Mouse (Mus musculus): ENCODE measurements at regions not wholly inside any gene's neighbourhood (a gene's known extent, or its start where the extent isn't known, plus 50 kb on each side); places are given as distances from the start of the nearest gene placed in this dataset.

DNA sequence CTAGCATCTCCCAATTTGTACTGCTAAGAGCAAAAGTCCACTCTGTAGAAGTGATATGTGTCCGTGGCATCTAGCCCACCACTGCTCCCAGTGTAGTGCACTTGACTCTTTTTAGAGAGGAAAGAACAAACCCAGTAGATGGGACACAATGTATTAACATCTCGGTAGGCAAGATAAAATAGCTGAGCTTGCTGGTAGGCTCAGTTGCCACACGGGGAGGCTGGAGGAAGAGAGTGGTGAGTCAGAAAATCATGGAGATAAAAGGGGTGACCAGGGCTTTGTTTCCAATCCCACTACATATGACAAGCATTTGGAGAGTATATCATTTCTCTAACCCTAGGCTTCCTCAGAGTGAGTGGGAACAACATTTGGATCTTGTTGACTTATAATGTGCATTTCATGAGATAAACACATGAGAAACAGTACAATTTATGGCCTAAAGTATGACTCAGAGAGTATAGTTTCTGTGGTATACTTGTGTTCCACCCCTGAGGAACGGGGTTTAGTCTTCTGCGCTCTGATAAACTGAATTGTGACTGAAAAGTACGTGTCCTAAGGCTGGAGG is 235.4 kb downstream of the Fam49a start:
- ATAC-seq (no peak), DNase-seq (ENCODE audit: low spot score) (no peak)
- no peak overlapping the region for H3K4me3 ChIP-seq (ENCODE audit: low read length)
- no peaks in the 10 kb centered on the region for H3K4me1 ChIP-seq (ENCODE audit: insufficient read depth, low read length)
- 75% methylated on average over 6 of the region's 6 CpGs for WGBS
- no peaks in the 10 kb centered on the region for H3K9me3 ChIP-seq (ENCODE audit: low read length)
- H3K4me2 ChIP-seq (ENCODE audit: low read depth, low read length) = no peak overlapping the region
- no peak overlapping the region for H3K27ac ChIP-seq
- TF ChIP-seq CTCF (IDR thresholded peaks at IDR 0.05; ENCODE audit: low read depth) = no peak
- H3K27me3 ChIP-seq (ENCODE audit: insufficient read depth, low read length) = no peaks in the 10 kb centered on the region
- H3K36me3 ChIP-seq (ENCODE audit: insufficient read depth, low read length) = no peaks in the 10 kb centered on the region
- no peak overlapping the region for H3K9ac ChIP-seq (replicated peaks; ENCODE audit: low read length)

DNA sequence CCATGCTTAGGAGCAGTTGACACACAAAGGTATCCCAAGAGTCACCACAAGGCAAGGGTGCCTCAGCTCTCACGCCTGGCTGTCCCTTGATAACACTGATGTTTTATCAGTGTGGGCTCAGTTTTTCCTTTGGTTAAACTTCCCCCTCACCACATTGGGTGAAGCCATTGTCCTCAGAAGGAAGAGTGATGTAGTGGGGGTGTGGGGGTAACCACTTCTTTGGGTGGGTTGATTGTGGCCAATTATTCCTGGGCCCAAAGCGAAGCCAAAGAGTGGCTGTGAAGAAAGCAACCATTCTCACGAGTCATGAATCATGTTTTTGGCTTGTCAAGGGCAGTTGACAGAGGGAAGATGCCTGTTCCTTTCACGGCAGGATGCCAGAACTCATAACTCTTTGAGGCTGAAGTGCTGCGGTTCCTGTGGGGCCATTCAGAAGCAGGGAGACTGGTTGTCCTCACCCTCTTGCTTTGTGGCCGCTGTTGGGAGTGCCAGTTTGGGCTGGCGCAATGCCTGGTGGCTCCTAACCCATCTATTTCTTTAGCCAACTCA is 234.7 kb downstream of the Fam49a start:
- Histone ChIP-seq H3K4me1 (ENCODE audit: insufficient read depth, low read length) (no peaks in the 10 kb centered on the region), H3K27ac (no peak overlapping the region), H3K9ac (replicated peaks; ENCODE audit: low read length) (no peak overlapping the region), H3K9me3 (ENCODE audit: low read length) (no peaks in the 10 kb centered on the region), H3K36me3 (ENCODE audit: insufficient read depth, low read length) (no peaks in the 10 kb centered on the region), H3K4me2 (ENCODE audit: low read depth, low read length) (no peak overlapping the region), H3K4me3 (ENCODE audit: low read length) (no peak overlapping the region), H3K27me3 (ENCODE audit: insufficient read depth, low read length) (no peaks in the 10 kb centered on the region)
- 61% methylated on average over 7 of the region's 7 CpGs for WGBS
- peak; percentile 81 for DNase-seq (ENCODE audit: low spot score)
- peak; percentile 89 for ATAC-seq
- TF ChIP-seq CTCF (IDR thresholded peaks at IDR 0.05; ENCODE audit: low read depth) = no peak

DNA sequence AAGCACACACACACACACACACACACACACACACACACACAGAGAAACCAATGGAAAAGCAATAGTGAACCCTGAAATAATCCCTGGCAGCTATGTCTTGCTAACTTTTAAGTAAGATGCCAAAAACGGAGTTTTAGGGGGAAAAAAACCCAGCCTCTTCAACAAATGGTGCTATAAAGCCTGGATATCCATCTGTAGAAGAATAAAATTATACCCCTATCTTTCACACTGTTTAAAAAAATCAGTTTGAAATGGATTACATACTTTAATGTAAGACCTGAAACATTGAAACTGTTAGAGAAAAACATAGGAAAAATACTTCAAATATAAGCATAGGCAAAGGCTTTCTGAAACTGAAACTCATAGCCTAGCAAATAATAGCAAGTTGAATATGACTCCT is 228.2 kb downstream of the Fam49a start:
- 81% methylated on average over 1 of the region's 1 CpGs for WGBS
- H3K27ac ChIP-seq = no peak overlapping the region
- H3K36me3 ChIP-seq (ENCODE audit: insufficient read depth, low read length) = no peaks in the 10 kb centered on the region
- H3K9me3 ChIP-seq (ENCODE audit: low read length) = no peaks in the 10 kb centered on the region
- ATAC-seq (no peak), DNase-seq (ENCODE audit: low spot score) (no peak)
- no peak overlapping the region for H3K9ac ChIP-seq (replicated peaks; ENCODE audit: low read length)
- H3K4me1 ChIP-seq (ENCODE audit: insufficient read depth, low read length) = no peaks in the 10 kb centered on the region
- no peaks in the 10 kb centered on the region for H3K27me3 ChIP-seq (ENCODE audit: insufficient read depth, low read length)
- H3K4me3 ChIP-seq (ENCODE audit: low read length) = no peak overlapping the region
- H3K4me2 ChIP-seq (ENCODE audit: low read depth, low read length) = no peak overlapping the region
- no peak for TF ChIP-seq CTCF (IDR thresholded peaks at IDR 0.05; ENCODE audit: low read depth)

DNA sequence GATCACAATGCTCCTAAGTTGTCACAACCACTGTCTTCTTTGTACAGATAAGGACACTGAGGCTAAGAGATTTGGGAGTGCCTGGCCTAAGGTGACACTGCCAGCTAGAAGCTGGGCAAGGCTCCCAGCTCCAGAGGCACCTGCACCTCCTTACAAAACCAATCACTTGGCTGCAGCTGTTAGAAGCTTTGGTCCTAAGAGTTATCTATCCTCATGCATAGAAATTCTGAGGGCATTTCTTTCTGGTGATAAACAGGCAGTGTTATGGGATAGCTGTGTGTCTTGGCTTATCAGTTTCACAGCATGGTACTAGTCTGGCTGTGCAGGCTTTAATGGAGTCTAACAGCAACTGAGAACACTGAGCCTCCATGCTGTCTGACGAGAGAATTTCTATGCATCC is 226.2 kb downstream of the Fam49a start:
- Histone ChIP-seq H3K27ac (no peak overlapping the region), H3K4me3 (ENCODE audit: low read length) (no peak overlapping the region), H3K9me3 (ENCODE audit: low read length) (no peaks in the 10 kb centered on the region), H3K36me3 (ENCODE audit: insufficient read depth, low read length) (no peaks in the 10 kb centered on the region), H3K4me2 (ENCODE audit: low read depth, low read length) (no peak overlapping the region), H3K27me3 (ENCODE audit: insufficient read depth, low read length) (no peaks in the 10 kb centered on the region), H3K9ac (replicated peaks; ENCODE audit: low read length) (no peak overlapping the region), H3K4me1 (ENCODE audit: insufficient read depth, low read length) (no peaks in the 10 kb centered on the region)
- WGBS = 71% methylated on average over 1 of the region's 1 CpGs
- ATAC-seq (no peak), DNase-seq (ENCODE audit: low spot score) (no peak)
- TF ChIP-seq CTCF (IDR thresholded peaks at IDR 0.05; ENCODE audit: low read depth) = no peak

DNA sequence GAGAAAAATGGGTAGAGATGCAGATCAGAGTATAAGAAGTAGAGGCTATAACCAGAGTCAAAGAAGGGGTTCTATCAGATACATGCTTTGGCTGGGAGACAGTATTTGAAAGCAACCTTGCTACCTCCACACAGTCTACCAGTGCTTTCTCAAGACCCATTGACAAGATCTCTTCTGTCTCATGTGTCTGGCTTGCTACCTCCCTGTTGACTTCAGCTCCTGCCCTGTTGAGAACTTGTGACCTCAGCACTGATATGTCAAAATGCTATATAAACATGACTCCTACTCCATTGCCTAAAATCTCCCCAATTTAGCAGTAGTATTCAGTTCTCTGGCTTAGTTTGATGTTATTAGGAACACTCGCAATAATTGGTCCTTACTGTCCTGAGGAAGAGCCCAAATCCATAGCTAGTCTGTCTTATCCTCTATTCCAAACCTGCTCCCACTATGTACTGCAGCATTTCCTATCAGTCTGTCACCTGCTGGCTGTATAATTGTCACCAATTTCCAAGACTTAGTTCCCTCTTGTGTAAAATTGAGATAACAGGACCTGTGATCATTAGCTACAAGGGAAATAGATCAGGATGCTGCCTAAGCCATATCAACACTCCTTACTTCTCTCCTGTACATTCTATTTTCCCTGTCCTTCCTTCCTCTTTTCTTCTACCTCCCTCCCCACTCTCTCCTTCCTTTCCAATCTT is 224.9 kb downstream of the Fam49a start:
- Histone ChIP-seq H3K4me2 (ENCODE audit: low read depth, low read length) (no peak overlapping the region), H3K27ac (no peak overlapping the region), H3K4me1 (ENCODE audit: insufficient read depth, low read length) (no peaks in the 10 kb centered on the region), H3K9ac (replicated peaks; ENCODE audit: low read length) (no peak overlapping the region), H3K27me3 (ENCODE audit: insufficient read depth, low read length) (no peaks in the 10 kb centered on the region), H3K36me3 (ENCODE audit: insufficient read depth, low read length) (no peaks in the 10 kb centered on the region), H3K9me3 (ENCODE audit: low read length) (no peaks in the 10 kb centered on the region), H3K4me3 (ENCODE audit: low read length) (no peak overlapping the region)
- whole genome bisulfite sequencing = 92% methylated on average over 1 of the region's 1 CpGs
- ATAC-seq (no peak), DNase-seq (ENCODE audit: low spot score) (no peak)
- no peak for TF ChIP-seq CTCF (IDR thresholded peaks at IDR 0.05; ENCODE audit: low read depth)

DNA sequence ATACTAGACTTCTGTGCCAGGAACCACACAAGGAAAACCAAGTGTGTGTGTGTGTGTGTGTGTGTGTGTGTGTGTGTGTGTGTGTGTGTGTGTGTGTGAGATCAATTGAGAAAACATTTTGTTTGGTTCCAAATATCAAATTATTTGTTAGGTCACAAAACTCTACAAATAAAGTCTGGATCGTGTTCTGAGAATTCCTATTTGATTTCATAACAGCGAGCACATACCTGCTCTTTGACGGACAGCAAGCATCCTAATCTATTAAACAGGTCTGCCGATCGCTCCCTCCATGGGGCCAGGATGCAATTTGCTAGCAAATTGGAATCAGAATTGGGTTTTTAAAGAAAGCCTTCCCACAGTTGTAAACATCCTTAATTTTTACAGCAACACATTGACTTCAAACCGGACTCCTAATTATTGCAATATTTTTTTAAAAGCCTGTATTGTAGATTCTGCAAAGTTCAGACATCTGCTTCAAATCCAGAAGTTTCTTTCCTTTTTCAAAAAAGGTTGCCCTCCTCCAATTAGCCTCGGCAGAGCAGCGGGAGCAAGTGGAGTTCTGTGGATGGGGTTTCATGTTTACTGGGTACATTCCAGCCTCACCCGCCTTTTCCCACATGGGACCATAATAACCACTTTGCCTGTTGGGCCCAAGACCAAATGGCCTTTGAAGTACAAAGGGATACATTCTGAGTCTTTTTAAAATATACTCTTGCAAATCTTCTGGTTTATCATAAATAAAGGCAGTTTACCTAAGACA is 223.2 kb downstream of the Fam49a start:
- no peak overlapping the region for H3K9ac ChIP-seq (replicated peaks; ENCODE audit: low read length)
- H3K4me2 ChIP-seq (ENCODE audit: low read depth, low read length) = no peak overlapping the region
- no peaks in the 10 kb centered on the region for H3K36me3 ChIP-seq (ENCODE audit: insufficient read depth, low read length)
- no peak overlapping the region for H3K27ac ChIP-seq
- TF ChIP-seq CTCF (IDR thresholded peaks at IDR 0.05; ENCODE audit: low read depth) = no peak
- H3K4me1 ChIP-seq (ENCODE audit: insufficient read depth, low read length) = no peaks in the 10 kb centered on the region
- H3K9me3 ChIP-seq (ENCODE audit: low read length) = no peaks in the 10 kb centered on the region
- H3K27me3 ChIP-seq (ENCODE audit: insufficient read depth, low read length) = no peaks in the 10 kb centered on the region
- H3K4me3 ChIP-seq (ENCODE audit: low read length) = no peak overlapping the region
- ATAC-seq (no peak), DNase-seq (ENCODE audit: low spot score) (no peak)
- WGBS = 76% methylated on average over 9 of the region's 9 CpGs

Measured in hindbrain, postnatal 0 days (tissue).